Mouse (Mus musculus) spleen, postnatal 36 days (tissue): ENCODE measurements around the gene Cped1.
"Not testable (repeated sequence)": the region's sequence is repeated elsewhere in the genome, so short reads cannot be mapped to it uniquely, and the experiment has no call there.

ENCODE experiments used
- DNase-seq, 2 experiments: peaks; one replicate each; pipeline ENCODE4 v3.0.0; 2022; ENCODE audit warnings: low spot score in 2 of 2, mixed read lengths in 1 of 2

Gene Cped1

GRCm38 (mm10) chr6:22231244-22231643 lies 245.5 kb downstream of the Cped1 start:
- DNase-seq = no peak

GRCm38 (mm10) chr6:22233517-22233916 lies 247.8 kb downstream of the Cped1 start:
- no peak for DNase-seq

- no peak for DNase-seq
Observed at GRCm38 (mm10) chr6:22235133-22235532, 249.4 kb downstream of the Cped1 start.

- no peak for DNase-seq
Observed at GRCm38 (mm10) chr6:22243321-22243720, 257.6 kb downstream of the Cped1 start.

GRCm38 (mm10) chr6:22246696-22247095 lies 261.0 kb downstream of the Cped1 start:
- no peak for DNase-seq

GRCm38 (mm10) chr6:22258784-22259183 lies 273.1 kb downstream of the Cped1 start:
- DNase-seq = no peak

GRCm38 (mm10) chr6:22262519-22262918 lies 276.8 kb downstream of the Cped1 start:
- DNase-seq = no peak

GRCm38 (mm10) chr6:22264094-22264493 lies 278.4 kb downstream of the Cped1 start:
- not testable (repeated sequence) for DNase-seq

- no peak for DNase-seq
Observed at GRCm38 (mm10) chr6:22266018-22266417, 280.3 kb downstream of the Cped1 start.

- DNase-seq = no peak
Observed at GRCm38 (mm10) chr6:22267807-22268667, 282.3 kb downstream of the Cped1 start.

- no peak for DNase-seq
Observed at GRCm38 (mm10) chr6:22268677-22269076, 283.0 kb downstream of the Cped1 start.

GRCm38 (mm10) chr6:22269840-22270521 lies 284.3 kb downstream of the Cped1 start:
- DNase-seq = no peak

- no peak for DNase-seq
Observed at GRCm38 (mm10) chr6:22277941-22278340, 292.2 kb downstream of the Cped1 start.

GRCm38 (mm10) chr6:22280217-22280861 lies 294.6 kb downstream of the Cped1 start:
- no peak for DNase-seq

- DNase-seq = no peak
Observed at GRCm38 (mm10) chr6:22282405-22282804, 296.7 kb downstream of the Cped1 start.

GRCm38 (mm10) chr6:22288004-22288736 lies 302.5 kb downstream of the Cped1 start, which contains the start of gene Wnt16:
Wnt16 (plus strand) TSS chr6:22288227.
- no peak for DNase-seq

- peak in 1 of 2 experiments; percentile 5 for DNase-seq
Observed at GRCm38 (mm10) chr6:22288737-22289460, 303.2 kb downstream of the Cped1 start.

- no peak for DNase-seq
Observed at GRCm38 (mm10) chr6:22289461-22290021, 303.8 kb downstream of the Cped1 start.

GRCm38 (mm10) chr6:22290790-22291189 lies 305.1 kb downstream of the Cped1 start:
- DNase-seq = no peak

- DNase-seq = no peak
Observed at GRCm38 (mm10) chr6:22292056-22292455, 306.3 kb downstream of the Cped1 start.

- DNase-seq = no peak
Observed at GRCm38 (mm10) chr6:22293922-22294321, 308.2 kb downstream of the Cped1 start.
